Mouse (Mus musculus) ES-E14 (cell line): ENCODE data around the gene Npas2. TPM values are rescaled to one million over a fixed set of nuclear protein-coding genes. Genes with fewer than 3 reads are reported as not detected.

Experiments
- DNase-seq: peaks from one replicate; pipeline ENCODE4 v3.0.0-alpha.2; 2013; ENCODE audit warnings: low read depth, low spot score
- H3K27ac ChIP-seq: 2 replicates; pipeline ENCODE4 v1.5.1; 2012; ENCODE audit warnings: low read depth, mild to moderate bottlenecking, low read length, moderate library complexity, mixed read lengths; ENCODE audit not compliant: poor library complexity, insufficient read depth, severe bottlenecking
- H3K36me3 ChIP-seq: 2 replicates; pipeline ENCODE4 v1.6.1; 2012; ENCODE audit warnings: mild to moderate bottlenecking, low read length, moderate library complexity, mixed read lengths; ENCODE audit not compliant: control insufficient read depth, poor library complexity, insufficient read depth, severe bottlenecking
- H3K4me1 ChIP-seq, 2 experiments: fragments of 150-350 bp in 1 of 2; sonication (generic) in 1 of 2; 2 replicates each; pipeline ENCODE4 v1.6.1; 2012; ENCODE audit warnings: low read length in 2 of 2, mild to moderate bottlenecking in 1 of 2, mixed read lengths in 1 of 2; ENCODE audit not compliant: control insufficient read depth in 2 of 2, insufficient read depth in 2 of 2, poor library complexity in 1 of 2
- H3K4me3 ChIP-seq, 2 experiments: fragments of 150-350 bp in 1 of 2; sonication (generic) in 1 of 2; 2 replicates each; pipeline ENCODE4 v1.5.1; 2012; ENCODE audit warnings: low read length in 2 of 2, low read depth in 1 of 2, mild to moderate bottlenecking in 1 of 2, mixed read lengths in 1 of 2; ENCODE audit not compliant: insufficient read depth in 1 of 2, poor library complexity in 1 of 2, severe bottlenecking in 1 of 2
- H3K9ac ChIP-seq: 2 replicates; pipeline ENCODE4 v1.6.1; 2012; ENCODE audit warnings: low read depth, mild to moderate bottlenecking, low read length, mixed read lengths; ENCODE audit not compliant: poor library complexity, insufficient read depth, severe bottlenecking
- H3K9me3 ChIP-seq: fragments of 150-350 bp; sonication (generic); 2 replicates; pipeline ENCODE4 v1.6.1; 2012; ENCODE audit warnings: low read depth, mild to moderate bottlenecking, low read length; ENCODE audit not compliant: control insufficient read depth, insufficient read depth
- CHD2 ChIP-seq: IDR thresholded peaks from 2 replicates; pipeline ENCODE4 v1.6.1; 2014; ENCODE audit warnings: mild to moderate bottlenecking, low read depth, low read length, inconsistent platforms
- HCFC1 ChIP-seq: IDR thresholded peaks from 2 replicates; pipeline ENCODE4 v1.6.1; 2012; ENCODE audit warnings: low read length, inconsistent platforms, borderline replicate concordance; ENCODE audit not compliant: insufficient read depth
- MAFK ChIP-seq: IDR thresholded peaks from 2 replicates; pipeline ENCODE4 v1.6.1; 2014; ENCODE audit warnings: mild to moderate bottlenecking, low read depth, low read length, inconsistent platforms; ENCODE audit not compliant: insufficient read depth
- ZC3H11A ChIP-seq: IDR thresholded peaks from 2 replicates; pipeline ENCODE4 v1.6.1; 2012; ENCODE audit warnings: low read depth, mild to moderate bottlenecking, inconsistent platforms, low read length, borderline replicate concordance
- ZNF384 ChIP-seq: IDR thresholded peaks from 2 replicates; pipeline ENCODE4 v1.6.1; 2012; ENCODE audit warnings: low read depth, low read length, inconsistent platforms
- in situ Hi-C, 2 experiments: fragments of 600-800 bp; cut with MboI; formaldehyde crosslinking; loops; one replicate each; pipeline ENCODE4 v1.15.1; 2025; ENCODE audit warnings: low sequenced_read_pairs in 2 of 2, inconsistent platforms in 1 of 2; ENCODE audit not compliant: unreplicated experiment in 2 of 2
- total RNA-seq: library from RNA; depleted of rRNA; stranded (reverse); fragments of 300-350 nt; gene quantifications from 2 replicates; pipeline ENCODE4 v1.2.3, GENCODE M21; 2012

The Npas2 gene
- total RNA-seq, 1 experiment = 0.09 TPM

DNA sequence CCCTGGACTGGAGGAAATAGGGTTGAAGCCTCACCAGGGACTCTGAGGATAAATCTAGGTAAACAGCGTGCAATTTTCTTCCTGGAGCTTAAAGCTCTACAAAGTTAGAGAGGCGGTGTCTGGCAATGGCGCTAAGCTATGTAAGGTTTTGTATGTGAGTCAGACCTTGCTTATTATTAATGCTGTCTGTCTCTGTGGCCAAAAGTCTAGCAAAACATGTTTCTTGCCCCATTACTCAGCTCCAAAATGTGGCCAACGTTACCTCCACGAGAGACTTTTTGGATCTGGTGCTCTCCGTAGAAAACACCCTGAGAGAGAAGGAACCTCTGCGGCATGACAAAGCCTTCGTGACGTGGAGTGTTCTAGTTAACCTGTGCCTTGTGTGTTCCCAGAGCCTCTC, 93.5 kb downstream of the Npas2 start:
- in situ Hi-C loops = no loop called here
- Histone ChIP-seq H3K9me3 (no peaks in the 10 kb centered on the region), H3K4me3 (no peak overlapping the region), H3K9ac (no peak overlapping the region), H3K36me3 (no peaks in the 10 kb centered on the region), H3K4me1 (peaks cover 0 to 7% of the 10 kb centered on the region in 2 experiments; a peak in 2 of 4 replicates), H3K27ac (no peak overlapping the region)
- TF ChIP-seq CHD2 = no peak
- TF ChIP-seq ZNF384 = no peak
- no peak for TF ChIP-seq HCFC1
- no peak for TF ChIP-seq ZC3H11A
- no peak for TF ChIP-seq MAFK
- no peak for DNase-seq

DNA sequence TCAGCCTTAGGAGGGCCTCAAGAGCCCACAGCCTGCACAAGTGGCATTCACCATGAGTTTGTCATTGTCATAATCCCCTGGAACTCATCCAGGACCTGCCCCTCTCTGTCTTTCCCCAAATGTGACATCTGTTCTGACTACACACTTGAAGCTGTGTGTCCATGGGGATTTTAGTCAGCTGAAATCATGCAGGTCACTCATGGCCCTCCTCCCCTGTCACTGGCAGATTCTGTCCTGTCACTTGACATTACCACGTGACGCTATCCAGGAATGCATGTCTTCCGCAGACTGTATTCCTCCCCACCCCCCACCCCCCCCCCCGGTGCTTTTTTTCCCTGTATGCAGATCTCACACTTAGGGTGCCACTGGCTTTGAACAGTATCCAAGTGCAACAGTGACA, 94.3 kb downstream of the Npas2 start:
- DNase-seq = no peak
- Histone ChIP-seq H3K9ac (no peak overlapping the region), H3K4me1 (peaks cover 7 to 13% of the 10 kb centered on the region in 2 experiments), H3K4me3 (no peak overlapping the region), H3K36me3 (no peaks in the 10 kb centered on the region), H3K9me3 (no peaks in the 10 kb centered on the region), H3K27ac (no peak overlapping the region)
- in situ Hi-C loops = no loop called here
- no peak for TF ChIP-seq HCFC1
- no peak for TF ChIP-seq ZNF384
- no peak for TF ChIP-seq MAFK
- no peak for TF ChIP-seq ZC3H11A
- no peak for TF ChIP-seq CHD2

DNA sequence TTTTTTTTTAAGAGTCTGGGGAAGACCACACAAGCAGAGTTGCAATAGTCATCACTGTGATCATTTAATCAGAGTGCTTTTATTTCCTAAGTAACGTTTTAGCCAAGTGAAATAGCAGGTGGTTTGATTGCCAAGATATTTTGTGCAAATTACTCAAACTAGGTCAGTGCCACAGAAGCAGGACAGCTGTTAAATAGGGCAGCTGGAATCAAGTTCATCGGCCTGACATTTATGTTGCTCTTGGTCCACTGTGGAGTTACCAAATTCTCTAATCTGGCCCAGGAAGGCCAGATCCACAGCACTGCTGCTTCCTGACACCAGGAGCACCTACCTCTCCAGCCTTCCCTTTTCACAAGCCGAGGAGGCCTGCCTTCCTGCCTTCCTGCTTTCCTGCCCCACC, 94.9 kb downstream of the Npas2 start:
- Histone ChIP-seq H3K36me3 (no peaks in the 10 kb centered on the region), H3K4me1 (peaks cover 7 to 16% of the 10 kb centered on the region in 2 experiments), H3K9me3 (no peaks in the 10 kb centered on the region), H3K27ac (no peak overlapping the region), H3K4me3 (no peak overlapping the region), H3K9ac (no peak overlapping the region)
- in situ Hi-C loops = no loop called here
- TF ChIP-seq ZC3H11A = no peak
- no peak for TF ChIP-seq ZNF384
- no peak for TF ChIP-seq MAFK
- no peak for TF ChIP-seq CHD2
- no peak for TF ChIP-seq HCFC1
- DNase-seq = no peak

DNA sequence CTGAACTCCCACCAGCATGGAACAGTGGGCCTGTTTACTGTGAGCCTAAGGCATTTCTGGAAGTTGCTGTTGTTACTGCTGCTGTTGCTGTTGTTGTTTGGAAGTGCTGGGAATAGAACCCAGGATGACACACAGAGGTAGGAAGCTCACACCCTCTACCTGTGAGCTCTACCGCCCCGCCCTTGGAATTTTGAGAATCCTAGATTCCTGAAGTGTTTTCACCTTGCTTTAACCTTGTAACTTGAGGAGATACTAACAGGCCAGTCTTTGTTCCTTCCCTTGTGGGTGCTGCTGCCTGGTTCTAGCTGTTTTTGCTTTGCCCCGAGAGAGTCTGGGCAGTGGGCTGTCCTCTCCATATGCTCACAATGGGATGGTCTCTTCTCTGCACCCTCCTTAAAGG, 98.5 kb downstream of the Npas2 start:
- TF ChIP-seq ZC3H11A (no peak), HCFC1 (no peak), CHD2 (no peak), MAFK (no peak), ZNF384 (no peak)
- DNase-seq = peak; percentile 52
- Histone ChIP-seq H3K36me3 (no peaks in the 10 kb centered on the region), H3K27ac (peak overlapping the region; percentile 61; the same call in 1 of the 2 replicates), H3K9ac (no peak overlapping the region), H3K9me3 (no peaks in the 10 kb centered on the region), H3K4me3 (no peak overlapping the region), H3K4me1 (peaks cover 7 to 23% of the 10 kb centered on the region in 2 experiments)
- in situ Hi-C loops = no loop called here

DNA sequence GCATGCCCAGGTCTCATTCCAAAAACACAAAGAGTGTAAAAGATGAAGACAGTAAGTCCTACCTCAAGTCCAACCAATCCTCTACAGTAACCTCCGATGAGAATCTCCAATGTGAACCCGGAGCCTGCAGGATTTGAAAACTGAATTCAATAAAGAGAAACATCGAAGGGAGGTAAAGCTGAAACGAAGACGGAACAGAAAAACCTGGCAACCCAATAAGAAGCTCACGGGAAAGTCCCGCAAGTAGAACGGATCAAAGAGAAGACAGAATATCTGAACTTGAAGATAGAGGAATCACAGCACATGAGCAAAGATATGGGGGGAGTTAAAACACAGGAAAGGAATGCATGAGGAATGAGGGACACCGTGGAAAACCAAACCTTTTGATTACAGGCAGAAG, 104.8 kb downstream of the Npas2 start:
- in situ Hi-C loops = no loop called here
- H3K9me3 ChIP-seq = no peaks in the 10 kb centered on the region
- no peak overlapping the region for H3K4me3 ChIP-seq
- no peak for DNase-seq
- TF ChIP-seq CHD2 (no peak), MAFK (no peak), ZC3H11A (no peak), HCFC1 (no peak), ZNF384 (no peak)
- no peaks in the 10 kb centered on the region for H3K36me3 ChIP-seq
- H3K9ac ChIP-seq = no peak overlapping the region
- H3K4me1 ChIP-seq = peaks cover 0 to 8% of the 10 kb centered on the region in 2 experiments; a peak in 1 of 4 replicates
- no peak overlapping the region for H3K27ac ChIP-seq
